Mouse (Mus musculus) retina, embryonic 14.5 days (tissue): ENCODE measurements around the gene Sympk.

ENCODE experiments used
- DNase-seq: peaks from one replicate; pipeline ENCODE4 v3.0.0-alpha.2; 2015; ENCODE audit warnings: low spot score

Gene Sympk

DNA sequence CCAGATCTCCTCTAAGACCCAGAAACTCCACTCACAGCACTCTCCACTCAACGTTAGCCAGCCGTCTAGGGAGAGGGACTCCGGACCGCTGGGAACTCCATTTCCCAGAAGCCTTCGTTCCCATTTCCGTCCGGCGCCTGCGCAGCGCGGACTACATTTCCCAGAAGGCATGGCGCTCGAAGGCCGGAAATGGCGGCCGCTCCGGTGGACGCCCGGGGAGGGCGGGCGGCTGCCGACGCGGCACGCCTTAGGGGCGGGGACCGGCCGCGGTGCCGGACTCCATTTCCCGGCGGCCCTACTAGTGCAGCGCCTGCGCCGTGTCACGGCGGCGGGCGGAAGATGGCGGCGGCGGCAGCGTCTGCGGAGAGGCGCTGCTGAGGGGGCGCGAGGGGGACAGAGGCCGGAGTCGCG is at the start of gene Sympk:
Sympk (plus strand) TSS at position 282 of the 411 bp plus-strand sequence.
- peak; percentile 98 for DNase-seq

DNA sequence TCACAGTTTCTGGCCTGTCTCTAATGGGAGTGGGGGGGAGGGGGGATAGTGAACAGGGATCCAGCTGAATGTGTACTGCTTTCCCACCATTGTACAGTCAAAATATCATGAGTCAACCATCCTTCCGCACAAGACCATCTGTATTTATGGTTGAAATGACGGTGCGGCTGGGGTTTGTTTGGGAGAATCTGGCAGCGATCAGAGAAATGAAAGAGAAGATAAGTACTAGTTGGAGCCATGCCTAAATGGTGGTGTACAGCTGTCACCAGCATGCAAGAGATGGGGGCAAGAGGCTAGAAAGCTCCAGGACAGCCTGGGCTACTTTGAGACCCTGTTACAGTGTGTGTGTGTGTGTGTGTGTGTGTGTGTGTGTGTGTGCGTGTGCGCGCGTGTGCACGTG is 45.8 kb upstream of the Sympk start:
- DNase-seq, result no peak

DNA sequence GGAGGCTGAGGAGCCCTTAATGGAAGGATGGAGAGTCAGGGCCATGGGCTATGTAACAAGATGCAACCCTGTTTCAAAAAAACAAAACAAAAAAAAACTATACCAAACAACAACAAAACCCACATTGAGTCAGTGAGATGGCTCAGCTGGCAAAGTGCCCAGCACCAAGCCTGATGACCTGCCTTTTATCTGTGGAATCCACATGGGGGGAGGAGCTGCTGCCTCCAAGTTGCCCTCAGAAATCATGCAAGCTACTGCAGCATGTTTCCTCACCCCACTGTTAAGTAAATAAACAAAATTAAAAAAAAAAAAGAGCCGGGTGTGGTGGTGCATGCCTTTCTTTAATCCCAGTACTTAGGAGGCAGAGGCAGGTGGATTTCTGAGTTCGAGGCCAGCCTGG is 37.7 kb upstream of the Sympk start:
- DNase-seq, result no peak

DNA sequence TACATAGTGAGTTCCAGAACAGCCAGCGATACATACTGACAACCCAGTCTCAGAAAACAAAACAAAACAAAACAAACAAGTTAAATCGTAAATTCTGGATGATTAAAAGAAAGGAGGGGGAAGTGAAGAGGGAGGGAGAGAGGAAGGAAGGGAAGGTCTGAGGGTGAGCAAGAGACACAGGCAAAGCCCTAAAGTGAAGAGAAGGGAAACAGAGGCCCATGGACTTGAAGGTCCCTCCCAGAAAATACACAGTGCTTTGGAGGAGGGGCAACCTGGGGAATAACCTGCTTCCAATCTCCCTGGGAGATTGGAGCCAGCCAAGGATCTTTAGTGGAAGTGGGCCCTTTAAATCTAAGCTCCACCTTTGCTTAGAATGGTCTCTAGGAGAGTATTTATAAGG is 37.1 kb upstream of the Sympk start, which contains the start of gene Nanos2:
Nanos2 (plus strand) TSS at position 301 of the 400 bp plus-strand sequence.
- DNase-seq, result no peak

DNA sequence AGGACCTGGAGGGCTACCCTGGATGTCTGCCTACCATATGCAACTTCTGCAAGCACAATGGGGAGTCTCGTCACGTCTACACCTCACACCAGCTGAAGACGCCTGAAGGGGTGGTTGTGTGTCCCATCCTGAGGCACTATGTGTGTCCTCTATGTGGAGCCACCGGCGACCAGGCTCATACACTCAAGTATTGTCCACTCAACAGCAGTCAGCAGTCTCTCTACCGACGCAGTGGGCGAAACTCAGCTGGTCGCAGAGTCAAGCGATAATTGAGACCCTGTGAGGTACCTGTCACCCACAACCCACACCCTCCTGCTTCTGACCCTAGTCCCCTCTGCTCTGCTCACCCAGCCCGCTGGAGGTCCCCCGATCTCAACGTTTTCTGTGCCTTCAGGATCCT is 36.4 kb upstream of the Sympk start:
- DNase-seq, result no peak

DNA sequence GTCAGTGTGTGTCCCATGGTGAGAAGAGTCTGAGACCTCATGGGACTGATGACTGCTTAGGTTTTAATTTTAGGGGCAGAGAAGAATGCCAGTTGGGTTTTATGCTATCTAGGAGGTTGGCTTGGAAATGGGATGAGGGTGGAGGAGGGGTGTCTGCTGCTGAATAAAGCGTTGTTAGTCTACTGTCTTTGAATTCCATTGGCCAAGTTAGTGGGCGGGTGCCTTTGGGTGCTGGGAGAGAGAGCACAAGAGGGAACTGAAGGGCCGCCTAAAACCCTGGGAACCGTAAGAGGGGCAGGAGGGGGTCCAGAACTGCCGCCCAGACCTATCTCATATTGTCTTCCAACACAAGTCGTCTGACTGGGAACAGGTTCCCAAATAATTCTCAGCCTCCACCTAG is 35.4 kb upstream of the Sympk start:
- no peak for DNase-seq

DNA sequence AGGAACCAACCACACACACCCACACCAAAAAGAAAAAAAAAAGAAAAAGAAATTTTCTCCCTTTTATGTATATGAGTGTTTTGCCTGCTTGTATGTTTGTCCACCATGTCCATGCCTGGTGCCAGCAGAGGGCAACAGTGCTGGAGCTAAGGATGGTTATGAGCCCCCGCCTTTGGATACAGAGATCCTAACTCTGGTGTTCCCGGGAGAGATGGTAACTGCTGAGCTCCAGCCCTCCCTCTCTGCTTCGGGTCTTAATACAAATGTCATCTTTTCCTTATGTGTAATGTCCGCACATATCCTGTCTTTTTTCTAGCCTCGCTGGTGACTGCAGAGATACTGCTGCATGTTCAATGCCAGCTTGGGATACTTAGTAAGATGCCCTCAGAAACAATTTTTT is 34.2 kb upstream of the Sympk start:
- DNase-seq, result peak; percentile 66

DNA sequence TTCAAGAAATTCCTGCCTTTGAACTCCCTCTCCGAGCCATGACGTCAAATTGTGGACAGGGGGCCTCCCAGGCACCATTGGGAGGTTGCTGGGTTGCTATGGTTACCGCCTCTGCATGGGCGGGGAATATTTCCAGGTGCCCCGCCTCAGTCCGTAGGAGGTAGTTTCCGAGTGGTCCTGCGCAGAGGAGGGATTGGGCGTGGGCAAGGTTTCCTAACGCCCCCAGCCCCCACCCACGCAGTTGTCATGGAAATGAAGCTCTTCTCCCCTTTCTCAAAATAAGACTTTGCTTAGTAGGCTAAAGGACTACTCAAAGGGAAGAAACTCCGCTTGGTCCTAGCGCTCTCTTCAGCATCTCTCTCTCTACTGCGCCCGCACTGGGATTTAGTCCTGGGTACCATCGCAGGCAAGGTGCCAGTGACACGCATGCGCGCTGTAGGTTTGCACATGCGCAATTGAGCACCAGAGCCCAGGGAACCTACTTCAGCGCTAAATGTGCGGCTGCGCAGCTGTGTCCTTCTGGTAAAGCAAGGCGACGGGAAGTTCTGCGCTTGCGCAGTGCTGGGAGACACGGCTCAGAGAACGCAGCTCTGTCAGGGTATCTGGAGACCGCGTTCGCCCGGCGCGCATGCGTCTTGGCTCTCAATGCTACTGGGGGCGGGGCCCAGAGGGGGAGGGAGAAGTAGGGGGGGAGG is 33.4 kb upstream of the Sympk start, which contains the start of gene Mypop:
Mypop (plus strand) TSS at position 645 of the 695 bp plus-strand sequence.
- DNase-seq, result peak; percentile 100

DNA sequence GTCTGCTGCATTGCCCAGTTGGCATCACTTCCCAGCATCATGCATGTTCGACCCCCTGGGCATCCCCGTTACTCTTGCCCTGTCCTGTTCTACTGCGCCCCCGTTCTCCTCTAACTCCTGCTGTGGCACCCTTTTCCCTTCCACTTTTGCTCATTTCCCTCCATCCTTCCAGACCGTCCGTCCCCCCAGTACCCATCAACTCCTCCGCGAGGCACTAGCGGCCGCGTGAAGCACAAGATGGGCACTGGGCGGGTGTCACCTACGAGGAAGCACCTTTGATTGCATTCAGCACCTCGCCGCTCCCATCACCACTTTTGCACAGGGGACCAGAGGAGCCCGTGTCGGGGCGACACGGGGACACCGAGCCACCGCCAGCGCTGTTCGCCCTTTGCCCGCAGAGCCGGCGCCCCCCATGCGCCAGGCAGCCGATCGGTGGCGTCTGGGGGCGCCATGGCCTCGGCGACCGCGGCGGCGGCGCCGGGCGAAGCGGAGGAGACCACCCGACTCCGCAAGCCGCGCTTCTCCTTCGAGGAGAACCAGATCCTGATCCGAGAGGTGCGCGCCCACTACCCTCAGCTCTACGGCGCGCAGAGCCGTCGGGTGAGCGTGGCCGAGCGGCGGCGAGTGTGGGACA is 32.4 kb upstream of the Sympk start:
- DNase-seq, result peak; percentile 31

DNA sequence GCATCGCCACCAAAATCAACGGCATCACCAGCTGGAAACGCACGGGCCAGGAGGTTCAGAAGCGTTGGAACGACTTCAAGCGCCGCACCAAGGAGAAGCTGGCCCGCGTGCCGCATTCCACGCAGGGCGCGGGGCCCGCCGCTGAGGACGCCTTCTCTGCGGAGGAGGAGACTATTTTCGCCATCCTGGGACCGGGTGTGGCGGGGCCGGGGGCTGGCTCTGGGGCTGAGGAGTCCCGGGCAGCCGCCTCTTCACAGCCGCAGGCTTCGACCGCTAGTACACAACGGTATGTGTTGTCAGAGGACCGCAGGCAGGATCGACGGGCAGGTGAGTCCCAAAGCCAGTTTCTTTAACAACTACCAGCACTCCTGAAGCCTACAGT is 31.9 kb upstream of the Sympk start:
- no peak for DNase-seq

DNA sequence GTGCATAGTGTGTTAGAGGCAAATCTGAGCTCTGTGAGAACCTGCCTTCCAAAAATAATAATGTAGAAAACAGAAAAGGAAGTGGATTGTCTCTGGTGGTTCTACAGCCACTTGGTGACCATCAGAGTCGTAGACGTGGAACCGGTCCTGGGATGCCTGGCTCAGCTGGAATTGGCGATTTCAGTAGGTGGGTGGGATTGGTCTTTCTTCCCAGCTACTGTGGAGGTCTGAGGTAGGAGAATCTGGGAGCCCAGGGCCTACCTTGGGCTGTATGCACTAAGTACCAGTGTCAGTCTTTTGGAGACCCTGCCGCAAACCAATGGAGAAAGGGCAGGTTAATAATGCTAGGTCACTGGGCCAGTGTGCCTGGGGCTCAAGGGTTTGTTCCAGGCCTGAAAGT is 31.1 kb upstream of the Sympk start:
- no peak for DNase-seq

DNA sequence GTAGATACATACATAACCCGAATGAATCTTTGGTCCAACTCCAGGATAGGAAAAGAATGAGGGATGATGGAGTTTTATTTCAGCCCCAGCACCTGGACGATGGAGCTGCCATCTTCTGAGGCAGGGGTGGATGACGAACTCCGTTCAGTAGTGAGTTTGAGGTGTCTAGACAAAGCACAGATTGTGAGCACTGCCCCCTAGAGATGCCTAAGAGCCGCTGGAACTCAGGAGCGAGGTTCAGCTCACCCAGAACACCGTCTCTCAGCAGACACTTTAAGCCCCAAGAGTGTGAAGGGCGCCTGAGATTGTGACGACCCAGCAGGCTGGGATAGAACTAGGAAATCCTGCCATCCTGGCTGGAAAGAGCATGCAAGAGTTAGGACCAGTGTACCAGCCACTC is 25.3 kb upstream of the Sympk start:
- DNase-seq, result no peak

DNA sequence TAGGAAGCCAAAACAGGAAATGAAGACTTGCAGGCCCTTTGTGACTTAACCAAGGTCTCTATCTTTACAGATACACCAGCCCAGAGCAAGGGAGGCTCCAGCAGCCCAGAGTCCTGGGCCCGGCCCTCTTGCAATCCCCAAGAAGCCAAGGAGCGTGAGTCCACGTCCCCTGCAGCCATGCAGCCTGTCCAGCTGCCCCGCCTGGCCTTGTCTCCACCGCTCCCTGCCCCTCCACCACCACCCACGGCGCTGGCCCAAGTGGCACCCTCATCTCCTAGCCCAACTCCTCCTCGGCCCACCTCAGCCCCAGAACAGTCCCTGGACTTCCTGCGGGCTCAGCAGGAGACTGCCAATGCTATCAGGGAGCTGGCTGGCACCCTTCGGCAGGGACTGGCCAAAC is 23.8 kb upstream of the Sympk start:
- no peak for DNase-seq

DNA sequence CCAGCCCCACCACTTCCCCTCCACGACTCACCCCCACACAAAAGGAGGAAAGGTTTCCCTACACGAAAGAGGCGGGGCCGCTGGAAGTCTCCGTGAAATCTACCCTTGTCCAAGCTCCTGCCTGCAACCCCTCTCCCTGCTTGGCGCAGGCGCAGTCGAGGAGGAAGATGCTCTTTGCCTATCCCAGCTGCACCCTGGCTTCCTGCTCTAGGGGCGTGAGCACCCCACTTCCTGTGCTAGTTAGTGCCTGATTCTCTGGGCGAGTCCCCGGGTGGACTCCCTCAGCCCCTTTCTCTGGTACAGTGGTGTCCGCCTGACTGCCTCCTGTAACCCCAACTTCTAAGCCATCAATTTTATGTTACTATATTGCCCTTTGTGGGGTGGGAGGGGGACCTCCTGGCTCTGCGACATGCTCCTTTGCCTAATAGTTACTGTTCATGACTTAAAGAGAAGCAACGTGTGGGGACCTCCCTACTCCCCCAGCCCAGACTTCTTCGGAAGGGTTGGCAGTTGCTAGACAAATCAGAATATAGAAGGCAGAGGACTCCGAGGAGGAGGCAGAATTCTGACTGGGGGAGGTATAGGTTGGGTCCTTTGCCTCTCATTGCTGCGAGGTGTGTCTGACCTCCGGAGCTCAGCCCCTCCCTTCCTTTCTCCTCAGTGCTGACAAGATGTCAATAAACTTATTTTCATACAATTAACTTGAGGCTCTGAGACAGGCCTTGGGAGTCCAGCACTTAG is 22.9 kb upstream of the Sympk start:
- DNase-seq, result no peak

DNA sequence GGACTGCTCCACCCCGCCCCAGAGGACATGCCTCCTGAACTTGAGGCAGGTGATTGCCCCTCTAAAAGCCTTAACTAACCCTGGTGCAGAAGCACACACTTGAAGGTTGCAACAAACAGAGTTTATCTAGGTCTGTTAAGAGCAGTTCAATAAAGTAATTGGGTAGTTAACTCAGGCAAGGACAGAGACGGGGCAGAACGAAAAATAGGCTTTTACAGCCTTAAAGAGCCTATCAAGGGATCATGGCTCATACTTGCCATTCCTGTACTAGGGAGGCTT is 22.4 kb upstream of the Sympk start:
- no peak for DNase-seq

DNA sequence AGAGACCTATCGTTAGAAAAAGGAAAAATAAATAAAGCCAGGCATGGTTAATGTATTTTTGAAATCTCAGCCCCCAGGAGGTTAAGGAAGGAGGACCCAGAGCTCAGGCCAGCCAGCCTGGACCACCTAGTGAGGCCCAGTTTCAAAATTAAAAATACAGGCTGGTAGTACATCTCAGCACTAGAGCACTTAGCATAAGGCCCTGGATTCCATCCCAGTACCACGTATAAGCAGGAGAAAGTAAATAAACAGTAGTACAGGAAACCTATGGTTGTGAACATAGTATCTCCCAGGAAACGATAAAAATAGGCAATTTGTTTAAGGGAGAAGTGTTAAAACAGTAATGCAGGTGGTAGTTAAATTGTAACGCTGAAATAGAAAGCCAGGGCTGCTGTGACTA is 22.1 kb upstream of the Sympk start:
- no peak for DNase-seq

DNA sequence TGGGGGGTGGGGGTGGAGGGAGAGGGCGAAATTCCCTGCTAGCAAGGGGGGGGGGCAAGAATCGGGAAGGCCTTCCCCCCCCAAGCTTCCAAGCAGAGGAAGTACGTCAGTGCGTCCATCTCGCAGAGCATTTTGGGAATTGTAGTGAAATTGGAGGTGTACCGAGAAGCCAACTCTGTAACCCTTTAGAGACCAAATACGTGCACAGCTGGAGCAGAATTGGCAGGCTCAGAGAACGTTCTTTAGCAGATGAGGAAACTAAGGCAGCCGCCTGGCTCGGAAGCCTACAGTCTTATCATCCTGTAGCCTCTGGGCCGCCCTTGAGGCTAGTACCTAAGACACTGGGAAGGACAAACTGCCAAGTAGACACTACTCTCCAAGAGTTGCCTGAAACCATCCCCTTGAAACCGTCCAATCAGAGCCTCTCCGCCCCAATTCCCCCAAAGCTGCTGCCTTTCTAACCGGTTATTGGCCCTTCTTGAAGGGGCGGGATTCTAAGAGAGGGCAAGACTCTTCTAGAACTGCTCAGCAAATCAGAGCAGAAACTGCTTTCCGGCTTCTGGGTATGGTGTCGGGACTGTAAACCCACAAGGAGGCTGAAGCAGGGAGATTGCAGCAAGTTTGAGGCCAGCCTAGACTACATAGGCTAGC is 21.2 kb upstream of the Sympk start:
- DNase-seq, result peak; percentile 89

DNA sequence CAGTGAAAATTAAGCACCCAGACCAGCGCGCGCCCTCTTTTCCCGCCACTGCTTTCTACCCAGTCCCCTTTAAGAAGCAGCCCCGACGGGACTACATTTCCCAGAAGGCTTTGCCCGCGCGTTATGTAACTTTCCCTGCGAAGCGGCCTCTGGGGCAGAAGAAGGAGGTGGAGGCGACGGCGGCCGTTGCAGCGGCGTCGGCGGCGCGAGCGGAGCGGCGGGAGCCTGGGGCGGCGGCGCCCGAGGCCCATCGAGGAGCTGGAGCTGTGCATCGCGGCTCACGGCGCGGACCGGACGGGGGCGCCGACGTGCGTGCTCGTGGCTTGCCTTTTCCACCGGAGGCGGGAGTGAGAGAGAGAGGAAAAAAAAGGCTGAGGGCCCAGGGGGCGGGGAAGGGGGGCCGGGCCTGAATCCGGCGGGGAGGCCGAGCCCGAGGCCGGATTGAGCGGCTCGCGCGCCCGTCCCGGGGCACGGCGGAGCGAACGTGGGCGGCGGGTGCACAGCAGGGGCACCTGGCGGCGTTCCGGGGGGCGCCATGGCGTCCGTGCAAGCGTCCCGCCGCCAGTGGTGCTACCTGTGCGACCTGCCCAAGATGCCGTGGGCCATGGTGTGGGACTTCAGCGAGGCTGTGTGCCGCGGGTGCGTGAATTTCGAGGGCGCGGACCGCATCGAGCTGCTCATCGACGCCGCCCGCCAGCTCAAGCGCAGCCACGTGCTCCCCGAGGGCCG is 20.1 kb upstream of the Sympk start, which contains the start of gene Irf2bp1:
Irf2bp1 (plus strand) TSS at position 143 of the 729 bp plus-strand sequence.
- peak; percentile 96 for DNase-seq

DNA sequence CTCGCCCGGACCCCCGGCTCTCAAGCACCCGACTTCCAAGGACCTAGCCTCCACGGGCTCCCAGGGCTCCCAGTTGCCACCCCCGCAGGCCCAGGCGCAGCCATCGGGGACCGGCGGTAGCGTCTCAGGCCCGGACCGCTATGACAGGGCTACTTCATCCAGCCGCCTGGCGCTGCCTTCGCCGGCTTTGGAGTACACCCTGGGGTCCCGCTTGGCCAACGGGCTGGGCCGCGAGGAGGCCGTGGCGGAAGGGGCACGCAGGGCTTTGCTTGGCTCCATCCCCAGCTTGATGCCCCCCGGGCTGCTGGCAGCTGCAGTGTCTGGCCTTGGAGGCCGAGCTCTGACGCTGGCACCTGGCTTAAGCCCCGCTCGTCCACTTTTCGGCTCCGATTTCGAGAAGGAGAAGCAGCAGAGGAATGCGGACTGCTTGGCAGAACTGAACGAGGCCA is 19.5 kb upstream of the Sympk start:
- no peak for DNase-seq

DNA sequence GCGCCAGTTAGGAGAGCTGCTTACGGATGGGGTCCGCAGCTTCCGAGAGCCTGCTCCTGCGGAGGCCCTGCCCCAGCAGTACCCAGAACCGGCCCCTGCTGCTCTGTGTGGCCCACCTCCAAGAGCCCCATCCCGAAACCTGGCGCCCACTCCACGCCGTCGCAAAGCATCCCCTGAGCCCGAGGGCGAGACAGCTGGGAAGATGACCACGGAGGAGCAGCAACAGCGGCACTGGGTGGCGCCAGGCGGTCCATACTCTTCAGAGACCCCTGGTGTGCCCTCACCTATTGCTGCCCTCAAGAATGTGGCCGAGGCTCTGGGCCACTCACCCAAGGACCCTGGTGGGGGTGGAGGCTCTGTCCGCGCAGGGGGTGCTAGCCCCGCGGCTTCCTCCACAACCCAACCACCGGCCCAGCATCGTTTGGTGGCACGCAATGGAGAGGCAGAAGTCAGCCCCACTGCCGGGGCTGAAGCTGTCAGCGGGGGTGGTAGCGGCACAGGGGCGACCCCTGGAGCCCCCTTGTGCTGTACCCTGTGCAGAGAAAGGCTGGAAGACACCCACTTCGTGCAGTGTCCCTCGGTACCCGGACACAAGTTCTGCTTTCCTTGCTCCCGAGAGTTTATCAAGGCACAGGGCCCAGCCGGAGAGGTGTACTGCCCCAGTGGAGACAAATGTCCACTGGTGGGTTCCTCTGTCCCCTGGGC is 18.6 kb upstream of the Sympk start:
- no peak for DNase-seq

DNA sequence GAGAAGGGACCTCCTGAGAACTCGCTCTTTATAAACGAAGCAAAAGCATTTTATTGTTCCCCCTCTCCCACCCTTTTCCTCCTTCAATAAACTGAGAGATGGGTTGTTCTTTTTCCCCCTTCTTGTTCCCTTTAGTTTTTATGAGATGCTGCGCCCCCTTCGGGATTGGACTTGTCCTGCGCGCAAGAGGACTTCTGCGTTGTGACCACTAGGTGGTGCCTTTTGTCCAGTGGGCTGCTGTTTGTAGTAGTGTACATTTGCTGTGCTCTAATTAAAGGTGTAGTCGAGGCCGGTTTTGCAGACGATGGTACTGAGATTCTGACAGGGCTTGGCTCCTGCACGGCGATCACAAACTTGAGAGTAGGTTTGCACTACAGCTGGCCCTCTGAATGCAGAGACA is 17.7 kb upstream of the Sympk start:
- peak; percentile 95 for DNase-seq
